Mouse (Mus musculus) liver, adult 2 months (tissue): Measurements from ENCODE around the gene Igdcc3. TPM values are rescaled to one million over a fixed set of nuclear protein-coding genes. Genes with fewer than 3 reads are reported as not detected.

Experiments used
- DNase-seq: peaks from one replicate; pipeline ENCODE4 v3.0.0-alpha.2; 2011; ENCODE audit warnings: low read depth, low spot score; ENCODE audit errors: extremely low read depth
- H3K27ac ChIP-seq: fragments of 200-500 bp; replicated peaks from 2 replicates; pipeline ENCODE4 v1.5.1; 2012; ENCODE audit warnings: low read depth, mild to moderate bottlenecking, control low read depth, inconsistent platforms, low read length; ENCODE audit not compliant: insufficient read depth
- H3K27me3 ChIP-seq: fragments of 200-500 bp; 2 replicates; pipeline ENCODE4 v1.6.1; 2012; ENCODE audit warnings: mild to moderate bottlenecking, moderate library complexity, low read length, inconsistent platforms; ENCODE audit not compliant: control insufficient read depth, insufficient read depth
- H3K36me3 ChIP-seq: fragments of 200-500 bp; 2 replicates; pipeline ENCODE4 v1.6.1; 2012; ENCODE audit warnings: low read length, inconsistent platforms; ENCODE audit not compliant: control insufficient read depth, insufficient read depth
- H3K4me1 ChIP-seq: fragments of 200-500 bp; 2 replicates; pipeline ENCODE4 v1.6.1; 2011; ENCODE audit warnings: low read length; ENCODE audit not compliant: control insufficient read depth, insufficient read depth
- H3K4me3 ChIP-seq: fragments of 200-500 bp; 2 replicates; pipeline ENCODE4 v1.5.1; 2011; ENCODE audit warnings: low read depth, mild to moderate bottlenecking, control low read depth, low read length, moderate library complexity; ENCODE audit not compliant: insufficient read depth
- H3K79me2 ChIP-seq: fragments of 200-500 bp; 2 replicates; pipeline ENCODE4 v1.6.1; 2012; ENCODE audit warnings: inconsistent platforms, mild to moderate bottlenecking, low read length, moderate library complexity; ENCODE audit not compliant: control insufficient read depth, insufficient read depth
- H3K9ac ChIP-seq: fragments of 200-500 bp; 2 replicates; pipeline ENCODE4 v1.6.1; 2012; ENCODE audit warnings: low read depth, mild to moderate bottlenecking, control low read depth, inconsistent platforms, low read length
- CTCF ChIP-seq: fragments of 200-500 bp; IDR thresholded peaks from 2 replicates; pipeline ENCODE4 v1.5.1; 2011; ENCODE audit warnings: low read depth, low read length, control low read depth
- POLR2A ChIP-seq: fragments of 200-500 bp; IDR thresholded peaks from 2 replicates; pipeline ENCODE4 v1.6.1; 2011; ENCODE audit warnings: low read length, control low read depth; ENCODE audit not compliant: insufficient read depth; ENCODE audit errors: extremely low read depth
- WGBS: fragments of 180-500 bp; shearing (Covaris S2); methylation state at CpG from one replicate; pipeline ENCODE4 v1.1.7; 2018; 5-methylcytosine and 5-hydroxymethylcytosine counted together
- polyA plus RNA-seq: library from polyadenylated mRNA; depleted of rRNA; stranded (reverse); fragments of >200 nt; gene quantifications from 2 replicates; pipeline ENCODE4 v1.2.3, GENCODE M21; 2012
- total RNA-seq: library from RNA; depleted of rRNA; stranded (reverse); fragments of >200 nt; gene quantifications from 2 replicates; pipeline ENCODE4 v1.2.3, GENCODE M21; 2014

The Igdcc3 gene
- total and polyA plus RNA-seq, 2 experiments: not detected

- 81% methylated on average over 5 of the region's 5 CpGs for WGBS
- Histone ChIP-seq H3K36me3 (no peaks in the 10 kb centered on the region), H3K79me2 (no peaks in the 10 kb centered on the region), H3K27me3 (no peaks in the 10 kb centered on the region; the same call in none of the 2 replicates), H3K9ac (no peak overlapping the region), H3K4me1 (no peaks in the 10 kb centered on the region), H3K4me3 (no peak overlapping the region), H3K27ac (no peak overlapping the region)
- TF ChIP-seq CTCF: no peak
- TF ChIP-seq POLR2A: no peak
- no peak for DNase-seq
Observed at GRCm38 (mm10) chr9:65175234-65175938, 34.4 kb downstream of the Igdcc3 start.

DNA sequence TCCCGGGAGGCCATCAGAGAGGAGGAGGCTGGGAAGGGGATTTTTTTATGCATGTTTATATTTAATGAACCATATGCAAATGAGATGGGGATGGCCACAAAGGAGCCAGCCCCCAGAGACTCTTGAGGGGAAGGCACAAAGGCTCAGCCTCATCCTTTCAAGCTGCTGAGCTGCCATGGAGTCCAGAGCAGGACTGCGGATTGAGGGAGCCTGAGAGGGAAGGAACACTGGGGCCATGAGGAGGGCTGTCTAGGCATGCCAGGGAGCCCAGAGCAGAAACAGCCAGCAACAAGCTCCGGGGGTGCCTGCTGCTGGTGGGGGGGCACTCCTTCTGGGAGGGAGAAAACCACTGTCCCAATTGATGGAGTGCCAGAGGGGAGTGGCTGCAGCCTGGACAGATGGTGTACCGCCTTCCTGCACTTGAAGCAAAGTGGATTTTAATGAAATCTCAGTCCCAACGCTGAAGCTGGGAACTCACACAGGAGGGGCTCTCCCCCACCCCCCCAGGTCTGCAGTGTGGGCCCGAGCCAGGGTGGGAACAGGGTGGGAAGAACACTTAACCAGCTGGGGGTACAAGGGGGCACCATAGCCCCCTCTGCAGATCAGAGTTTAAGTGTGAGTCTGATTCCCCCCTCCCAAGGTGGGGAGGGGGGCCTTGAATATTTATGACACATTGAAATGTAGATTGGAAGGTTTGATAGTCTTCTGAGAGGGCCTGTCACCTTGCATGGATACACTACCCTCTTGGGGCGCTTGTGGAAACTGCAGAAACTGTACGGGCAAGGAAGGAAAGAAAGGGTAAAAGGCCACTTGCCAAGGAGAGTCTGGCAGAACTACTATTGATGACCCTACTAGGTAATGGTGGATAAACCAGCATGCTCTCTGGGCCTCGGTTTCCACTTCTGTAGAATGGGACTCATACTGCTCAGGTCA lies 35.2 kb downstream of the Igdcc3 start:
- Histone ChIP-seq H3K79me2 (no peaks in the 10 kb centered on the region), H3K36me3 (no peaks in the 10 kb centered on the region), H3K27me3 (no peaks in the 10 kb centered on the region; the same call in none of the 2 replicates), H3K9ac (no peak overlapping the region), H3K27ac (no peak overlapping the region), H3K4me1 (no peaks in the 10 kb centered on the region), H3K4me3 (no peak overlapping the region)
- TF ChIP-seq POLR2A: no peak
- TF ChIP-seq CTCF: no peak
- DNase-seq: no peak
- 65% methylated on average over 9 of the region's 9 CpGs for WGBS

- DNase-seq: no peak
- 83% methylated on average over 3 of the region's 3 CpGs for WGBS
- H3K27me3 ChIP-seq: no peaks in the 10 kb centered on the region; the same call in none of the 2 replicates
Observed at GRCm38 (mm10) chr9:65177497-65177896, 36.5 kb downstream of the Igdcc3 start.

DNA sequence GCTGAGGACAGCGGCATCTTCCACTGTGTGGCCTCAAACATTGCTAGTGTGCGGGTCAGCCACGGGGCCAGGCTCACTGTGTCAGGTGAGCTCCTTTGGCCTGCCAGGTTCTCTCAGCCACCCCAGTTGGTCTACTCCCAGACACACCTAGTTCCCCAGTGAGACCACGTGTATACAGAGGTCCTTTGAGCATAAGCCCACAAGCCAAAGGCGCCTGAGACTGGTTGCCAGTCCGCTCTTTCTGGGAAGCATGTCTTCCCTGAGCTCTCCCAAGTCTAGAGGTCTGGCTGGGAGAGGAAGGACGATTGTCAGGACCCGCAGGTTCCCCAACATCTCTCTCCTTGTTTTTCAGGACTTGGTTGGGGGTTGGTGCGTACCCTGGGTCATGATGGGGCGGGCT lies 36.9 kb downstream of the Igdcc3 start:
- Histone ChIP-seq H3K27ac (no peak overlapping the region), H3K4me3 (no peak overlapping the region), H3K27me3 (no peaks in the 10 kb centered on the region; the same call in none of the 2 replicates), H3K4me1 (no peaks in the 10 kb centered on the region), H3K79me2 (no peaks in the 10 kb centered on the region), H3K9ac (no peak overlapping the region), H3K36me3 (no peaks in the 10 kb centered on the region)
- WGBS: 75% methylated on average over 10 of the region's 10 CpGs
- TF ChIP-seq POLR2A: no peak
- TF ChIP-seq CTCF: no peak
- DNase-seq: no peak

More at GRCm38 (mm10) chr9:65177497-65177896, 36.5 kb downstream of the Igdcc3 start:
- H3K27ac ChIP-seq: no peak overlapping the region
- no peaks in the 10 kb centered on the region for H3K4me1 ChIP-seq
- no peak overlapping the region for H3K9ac ChIP-seq
- no peaks in the 10 kb centered on the region for H3K79me2 ChIP-seq
- H3K4me3 ChIP-seq: no peak overlapping the region
- no peaks in the 10 kb centered on the region for H3K36me3 ChIP-seq
- TF ChIP-seq POLR2A (no peak), CTCF (no peak)

- Histone ChIP-seq H3K27ac (no peak overlapping the region), H3K4me1 (no peaks in the 10 kb centered on the region), H3K79me2 (no peaks in the 10 kb centered on the region), H3K9ac (no peak overlapping the region), H3K4me3 (no peak overlapping the region), H3K27me3 (no peaks in the 10 kb centered on the region; the same call in none of the 2 replicates), H3K36me3 (no peaks in the 10 kb centered on the region)
- WGBS: 30% methylated on average over 22 of the region's 22 CpGs
- no peak for TF ChIP-seq POLR2A
- TF ChIP-seq CTCF: no peak
- no peak for DNase-seq
Observed at GRCm38 (mm10) chr9:65178336-65179213, 37.6 kb downstream of the Igdcc3 start.
